Mouse (Mus musculus): ENCODE data around the gene Megf11. TPM values are rescaled to one million over a fixed set of nuclear protein-coding genes. Genes with fewer than 3 reads are reported as not detected.
"Not testable (repeated sequence)": the region's sequence is repeated elsewhere in the genome, so short reads cannot be mapped to it uniquely, and the experiment has no call there.

Megf11 gene
- polyA plus RNA-seq, 1 experiment from 2014 or later = 0.11 TPM

DNA sequence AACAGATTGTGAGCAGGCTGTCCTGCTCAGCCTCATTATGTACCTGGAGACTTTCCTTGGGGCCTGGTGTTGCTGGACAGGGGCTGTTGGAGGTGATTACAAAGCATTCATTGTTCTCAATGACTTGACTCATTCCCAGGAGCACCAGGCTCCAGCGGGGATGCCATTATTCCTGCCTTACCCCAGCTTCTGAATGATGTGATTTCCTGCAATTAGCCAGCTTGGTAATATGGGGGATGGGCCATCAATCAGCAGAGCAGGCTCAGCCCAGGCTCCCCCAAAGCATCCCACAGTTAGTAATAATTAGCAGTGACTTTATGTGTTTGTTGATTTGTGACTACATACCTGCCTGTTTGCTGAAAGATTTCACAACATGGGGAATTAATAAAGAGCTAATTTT lies 279.2 kb downstream of the Megf11 start:
- no peaks in the 10 kb centered on the region for H3K36me3 ChIP-seq (replicated peaks; ENCODE audit: insufficient read depth, low read length)
- no peak overlapping the region for H3K27ac ChIP-seq (ENCODE audit: low read depth)
- TF ChIP-seq EP300 (IDR thresholded peaks at IDR 0.05; ENCODE audit: low read depth) = no peak
- TF ChIP-seq CTCF (IDR thresholded peaks at IDR 0.05; ENCODE audit: low read depth) = no peak
- DNase-seq (no peak), ATAC-seq (no peak)
- no peak overlapping the region for H3K4me3 ChIP-seq (ENCODE audit: low read depth, low read length)
- 6% methylated on average over 1 of the region's 1 CpGs for WGBS (ENCODE audit: insufficient replicate concordance)
- no peaks in the 10 kb centered on the region for H3K9me3 ChIP-seq (ENCODE audit: low read length)
- H3K4me2 ChIP-seq (ENCODE audit: low read depth, low read length) = no peak overlapping the region
- H3K27me3 ChIP-seq (ENCODE audit: insufficient read depth, low read length) = no peaks in the 10 kb centered on the region
- H3K9ac ChIP-seq (replicated peaks) = no peak overlapping the region
- H3K4me1 ChIP-seq (ENCODE audit: insufficient read depth) = no peaks in the 10 kb centered on the region

DNA sequence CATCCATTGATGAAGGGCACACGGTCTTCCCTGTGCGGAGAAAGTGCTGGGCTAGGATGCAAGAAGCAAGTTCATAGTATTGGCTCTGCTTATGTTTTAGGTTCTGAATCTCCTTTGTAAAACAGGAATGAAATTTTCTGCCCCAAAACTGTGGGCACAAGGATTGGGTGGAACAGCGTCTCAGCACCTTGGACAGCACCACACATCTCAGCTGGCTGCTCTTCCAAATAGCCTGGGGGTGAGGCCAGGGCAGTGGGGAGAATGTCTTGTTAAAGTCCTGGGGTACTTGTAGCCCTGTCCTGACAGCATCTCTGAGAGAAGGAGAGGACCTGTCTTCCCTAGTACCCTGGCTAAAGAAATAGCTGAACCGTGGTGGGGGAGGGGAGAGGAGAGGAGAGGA lies 281.1 kb downstream of the Megf11 start:
- ATAC-seq (no peak), DNase-seq (peak; percentile 55)
- no peaks in the 10 kb centered on the region for H3K27me3 ChIP-seq (ENCODE audit: insufficient read depth, low read length)
- no peak overlapping the region for H3K4me3 ChIP-seq (ENCODE audit: low read depth, low read length)
- no peaks in the 10 kb centered on the region for H3K9me3 ChIP-seq (ENCODE audit: low read length)
- no peak for TF ChIP-seq EP300 (IDR thresholded peaks at IDR 0.05; ENCODE audit: low read depth)
- TF ChIP-seq CTCF (IDR thresholded peaks at IDR 0.05; ENCODE audit: low read depth) = no peak
- WGBS (ENCODE audit: insufficient replicate concordance) = 29% methylated on average over 4 of the region's 4 CpGs
- no peak overlapping the region for H3K4me2 ChIP-seq (ENCODE audit: low read depth, low read length)
- peaks cover 4% of the 10 kb centered on the region; the same call in 1 of the 2 replicates for H3K4me1 ChIP-seq (ENCODE audit: insufficient read depth)
- H3K36me3 ChIP-seq (replicated peaks; ENCODE audit: insufficient read depth, low read length) = no peaks in the 10 kb centered on the region
- H3K27ac ChIP-seq (ENCODE audit: low read depth) = no peak overlapping the region
- no peak overlapping the region for H3K9ac ChIP-seq (replicated peaks)

DNA sequence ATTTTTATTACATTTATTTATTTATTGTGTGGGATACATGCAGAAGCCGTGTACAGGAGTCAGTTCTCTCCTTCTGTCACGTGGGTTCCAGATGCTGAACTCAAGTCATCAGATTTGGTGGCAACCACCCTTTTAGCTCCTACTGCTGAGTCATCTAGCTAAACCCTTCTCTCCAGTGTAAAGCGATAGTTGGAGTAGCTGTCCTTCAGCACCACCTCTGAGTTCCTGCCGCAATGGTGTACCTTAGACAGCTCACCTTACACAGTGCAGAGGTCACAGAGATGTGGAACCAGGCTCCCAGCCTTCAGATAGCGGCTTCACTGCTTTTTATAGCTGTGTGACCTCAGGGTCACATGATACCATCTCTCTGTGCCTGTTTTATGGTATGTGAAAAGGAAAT lies 282.1 kb downstream of the Megf11 start:
- peak; percentile 68; the same call in 1 of the 2 replicates for ATAC-seq
- DNase-seq = peak; percentile 55
- no peaks in the 10 kb centered on the region for H3K9me3 ChIP-seq (ENCODE audit: low read length)
- H3K4me2 ChIP-seq (ENCODE audit: low read depth, low read length) = no peak overlapping the region
- WGBS (ENCODE audit: insufficient replicate concordance) = 4% methylated on average over 5 of the region's 5 CpGs
- TF ChIP-seq CTCF (IDR thresholded peaks at IDR 0.05; ENCODE audit: low read depth) = no peak
- no peak overlapping the region for H3K27ac ChIP-seq (ENCODE audit: low read depth)
- H3K9ac ChIP-seq (replicated peaks) = no peak overlapping the region
- no peaks in the 10 kb centered on the region for H3K36me3 ChIP-seq (replicated peaks; ENCODE audit: insufficient read depth, low read length)
- no peaks in the 10 kb centered on the region for H3K27me3 ChIP-seq (ENCODE audit: insufficient read depth, low read length)
- peaks cover 4% of the 10 kb centered on the region; the same call in 1 of the 2 replicates for H3K4me1 ChIP-seq (ENCODE audit: insufficient read depth)
- H3K4me3 ChIP-seq (ENCODE audit: low read depth, low read length) = no peak overlapping the region

DNA sequence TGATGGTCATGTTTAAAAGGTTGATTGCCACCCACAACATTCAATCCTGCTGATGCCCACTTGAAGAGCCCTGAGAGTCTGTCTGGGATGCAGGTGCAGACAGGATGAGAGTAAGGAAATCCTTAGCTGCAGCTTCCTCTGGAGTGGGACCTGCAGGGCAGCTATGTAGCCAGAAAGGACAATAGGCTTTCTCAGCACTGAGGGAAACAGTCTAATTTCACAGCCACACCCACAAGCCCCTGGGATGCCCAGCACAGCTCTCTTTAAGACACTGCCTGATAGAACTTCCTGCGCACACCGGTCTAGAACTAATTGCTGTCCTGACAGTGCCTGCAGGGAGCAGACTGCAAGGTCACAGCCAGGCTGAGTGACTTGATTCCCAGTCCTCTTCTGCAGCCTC lies 282.6 kb downstream of the Megf11 start:
- Histone ChIP-seq H3K9ac (replicated peaks) (no peak overlapping the region), H3K4me2 (ENCODE audit: low read depth, low read length) (no peak overlapping the region), H3K36me3 (replicated peaks; ENCODE audit: insufficient read depth, low read length) (no peaks in the 10 kb centered on the region), H3K27me3 (ENCODE audit: insufficient read depth, low read length) (no peaks in the 10 kb centered on the region), H3K27ac (ENCODE audit: low read depth) (no peak overlapping the region), H3K9me3 (ENCODE audit: low read length) (no peaks in the 10 kb centered on the region), H3K4me3 (ENCODE audit: low read depth, low read length) (no peak overlapping the region), H3K4me1 (ENCODE audit: insufficient read depth) (peaks cover 4% of the 10 kb centered on the region; the same call in 1 of the 2 replicates)
- no peak for TF ChIP-seq EP300 (IDR thresholded peaks at IDR 0.05; ENCODE audit: low read depth)
- TF ChIP-seq CTCF (IDR thresholded peaks at IDR 0.05; ENCODE audit: low read depth) = no peak
- ATAC-seq (no peak), DNase-seq (no peak)
- WGBS (ENCODE audit: insufficient replicate concordance) = 61% methylated on average over 2 of the region's 2 CpGs

DNA sequence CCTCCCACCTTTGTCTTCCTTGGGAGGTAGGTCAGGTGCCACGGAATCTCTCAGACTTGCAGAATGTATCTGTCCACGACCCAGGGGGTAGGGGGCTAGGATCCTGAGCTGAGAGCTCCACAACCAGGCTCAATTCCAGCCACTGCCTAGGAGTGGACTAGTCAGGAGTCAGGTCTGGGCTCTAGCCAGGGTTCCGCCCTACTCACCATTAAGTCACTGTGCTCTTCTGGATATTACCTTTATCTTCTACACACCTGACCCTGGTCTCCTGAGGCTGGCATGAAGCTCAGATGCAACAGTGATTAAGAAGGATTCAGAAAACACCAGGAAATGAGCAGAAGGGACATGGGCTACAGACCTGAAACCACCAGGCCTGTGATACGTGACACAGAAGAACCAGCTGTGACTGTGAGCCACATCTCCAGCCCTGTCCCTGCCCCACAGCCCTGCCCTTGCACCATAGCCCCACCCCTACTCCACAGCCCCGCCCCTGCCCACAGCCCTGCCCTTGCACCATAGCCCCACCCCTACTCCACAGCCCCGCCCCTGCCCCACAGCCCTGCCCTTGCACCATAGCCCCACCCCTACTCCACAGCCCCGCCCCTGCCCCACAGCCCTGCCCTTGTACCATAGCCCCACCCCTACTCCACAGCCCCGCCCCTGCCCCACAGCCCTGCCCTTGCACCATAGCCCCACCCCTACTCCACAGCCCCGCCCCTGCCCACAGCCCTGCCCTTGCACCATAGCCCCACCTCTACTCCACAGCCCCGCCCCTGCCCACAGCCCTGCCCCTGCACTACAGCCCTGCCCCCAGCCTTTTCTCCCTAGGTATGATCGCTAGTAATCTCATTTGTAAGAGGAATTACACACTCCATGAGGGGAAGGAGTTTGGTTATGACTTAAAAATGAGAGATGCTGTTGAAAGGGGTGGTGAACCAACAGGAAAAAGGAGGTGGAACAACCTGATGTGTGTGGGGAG lies 286.2 kb downstream of the Megf11 start:
- not testable (repeated sequence) for H3K4me3 ChIP-seq (ENCODE audit: low read depth, low read length); H3K27ac ChIP-seq (ENCODE audit: low read depth); H3K9me3 ChIP-seq (ENCODE audit: low read length); H3K9ac ChIP-seq (replicated peaks); H3K36me3 ChIP-seq (replicated peaks; ENCODE audit: insufficient read depth, low read length); H3K4me1 ChIP-seq (ENCODE audit: insufficient read depth); H3K4me2 ChIP-seq (ENCODE audit: low read depth, low read length); H3K27me3 ChIP-seq (ENCODE audit: insufficient read depth, low read length)
- DNase-seq (peak; percentile 84), ATAC-seq (peak; percentile 72)
- 29% methylated on average over 8 of the region's 11 CpGs for WGBS (ENCODE audit: insufficient replicate concordance)

DNA sequence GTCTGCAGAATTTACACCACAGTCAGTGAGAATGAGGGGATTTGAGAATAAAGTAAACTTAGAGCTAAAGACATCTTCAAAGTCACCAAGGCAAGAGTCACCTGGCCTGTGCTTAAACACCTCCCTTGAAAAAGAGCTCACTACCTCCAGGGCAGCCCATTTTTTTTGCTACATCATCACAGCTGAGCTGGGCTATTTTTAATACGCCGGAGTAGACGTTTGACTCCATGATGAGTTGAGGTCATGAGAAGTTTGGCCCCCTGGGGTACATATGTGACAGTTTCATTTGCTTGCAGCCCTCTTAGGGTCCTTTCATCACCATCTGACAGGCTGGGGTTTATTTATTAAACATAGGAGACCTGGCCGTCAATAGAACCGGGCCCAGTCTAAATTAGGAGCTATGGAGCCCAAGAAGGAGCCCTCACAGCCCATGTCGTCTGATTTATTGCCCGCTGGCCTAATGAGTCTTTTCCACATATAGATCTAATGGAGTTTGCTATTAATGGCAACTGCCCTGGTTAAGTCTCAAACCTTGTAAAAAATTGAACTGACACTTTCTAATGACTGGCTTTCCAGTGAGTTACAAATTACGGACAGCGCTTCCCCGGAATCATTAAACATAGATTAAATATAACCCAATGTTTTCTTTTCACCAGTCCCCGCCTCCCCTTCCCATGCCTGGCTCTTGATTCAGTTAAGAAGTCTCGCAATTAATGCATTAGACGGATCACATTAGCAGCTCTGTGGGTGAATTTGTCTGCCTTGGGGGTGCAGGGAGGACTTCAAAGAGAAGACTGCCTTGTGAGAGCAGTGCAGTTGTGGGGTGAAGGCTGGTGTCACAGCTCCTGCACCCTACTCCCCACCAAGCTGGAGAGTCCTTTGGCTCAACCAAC lies 301.9 kb downstream of the Megf11 start:
- DNase-seq (no peak), ATAC-seq (no peak)
- H3K27ac ChIP-seq (ENCODE audit: low read depth) = no peak overlapping the region
- H3K9ac ChIP-seq (replicated peaks) = no peak overlapping the region
- H3K9me3 ChIP-seq (ENCODE audit: low read length) = no peaks in the 10 kb centered on the region
- H3K4me2 ChIP-seq (ENCODE audit: low read depth, low read length) = no peak overlapping the region
- TF ChIP-seq CTCF (IDR thresholded peaks at IDR 0.05; ENCODE audit: low read depth) = no peak
- no peak for TF ChIP-seq EP300 (IDR thresholded peaks at IDR 0.05; ENCODE audit: low read depth)
- no peaks in the 10 kb centered on the region for H3K36me3 ChIP-seq (replicated peaks; ENCODE audit: insufficient read depth, low read length)
- 76% methylated on average over 13 of the region's 13 CpGs for WGBS (ENCODE audit: insufficient replicate concordance)
- H3K4me1 ChIP-seq (ENCODE audit: insufficient read depth) = no peaks in the 10 kb centered on the region
- H3K27me3 ChIP-seq (ENCODE audit: insufficient read depth, low read length) = no peaks in the 10 kb centered on the region
- H3K4me3 ChIP-seq (ENCODE audit: low read depth, low read length) = no peak overlapping the region
